Mouse (Mus musculus): ENCODE data around the gene Actb.

Gene Actb

DNA sequence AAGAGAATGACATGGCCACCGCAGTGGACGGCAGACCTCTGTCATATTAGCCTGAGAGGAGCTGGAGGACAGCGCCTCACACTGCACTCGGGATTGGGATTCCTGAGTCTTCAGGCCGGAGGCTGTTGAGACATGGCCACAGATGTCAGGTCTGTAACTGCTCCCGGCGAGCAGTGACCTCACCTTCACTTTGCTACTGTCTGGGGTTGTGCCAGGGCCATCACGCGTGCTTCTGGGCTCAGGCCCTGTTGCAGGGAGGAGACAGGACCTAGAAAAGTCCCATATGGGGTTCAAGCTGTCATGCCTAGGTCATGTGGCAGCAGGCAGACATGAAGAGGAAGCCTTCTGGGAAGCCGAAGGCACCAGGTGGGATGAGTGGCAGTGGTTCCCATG lies 31.0 kb downstream of the Actb start:
- no peak for DNase-seq

DNA sequence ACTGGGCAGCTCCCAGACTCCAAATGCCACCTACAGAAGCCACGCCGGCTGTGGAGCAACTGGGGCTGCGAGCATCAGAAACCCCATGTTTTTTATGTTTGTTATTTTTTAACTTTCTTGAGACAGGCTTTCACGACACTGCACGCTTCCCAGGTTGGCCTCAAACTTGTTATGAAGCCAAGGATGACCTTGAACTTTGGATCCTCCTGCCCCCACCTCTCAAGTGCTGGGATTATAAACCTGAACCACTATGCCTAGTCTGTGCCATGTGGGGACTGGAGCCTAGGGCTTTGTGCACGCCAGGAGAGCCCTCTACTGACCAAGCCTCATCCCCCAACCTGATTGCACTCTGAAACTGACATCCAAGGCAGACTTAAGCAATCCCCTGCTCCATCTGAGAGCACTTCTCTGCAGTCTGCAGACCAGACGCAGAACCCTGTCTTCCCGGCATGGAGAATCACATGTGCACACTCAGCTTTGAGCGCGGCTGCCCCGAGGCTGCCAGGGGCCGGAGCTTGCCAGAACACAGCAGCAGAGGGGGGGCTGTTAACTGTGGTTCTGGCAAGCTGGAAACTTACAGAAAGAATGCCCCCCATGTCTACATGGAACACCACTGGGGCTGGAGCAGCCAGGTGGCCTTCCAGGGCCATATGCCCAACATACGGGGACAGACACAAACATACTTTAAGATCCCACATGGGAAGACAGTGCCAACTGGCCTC lies 31.6 kb downstream of the Actb start:
- peak in 1 of 2 experiments; percentile 15 for DNase-seq

DNA sequence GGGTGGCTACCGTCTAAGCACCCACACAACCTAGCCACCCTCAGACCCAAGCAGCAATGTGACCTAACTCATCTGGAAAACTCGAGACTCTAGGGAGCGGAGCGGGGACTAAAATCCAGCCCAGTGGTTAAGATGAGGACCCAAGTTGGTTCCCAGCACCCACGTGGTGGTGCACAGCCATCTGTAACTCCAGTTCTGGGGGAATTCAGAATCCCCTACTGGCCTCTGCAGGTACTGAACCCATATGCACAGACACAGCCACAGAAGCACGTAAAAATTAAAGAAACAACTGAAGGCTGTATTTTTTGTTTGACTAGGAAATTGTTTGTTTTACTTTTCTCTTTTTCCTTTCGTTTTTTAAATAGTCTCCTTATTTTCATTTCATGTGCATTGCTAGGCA lies 32.8 kb downstream of the Actb start:
- DNase-seq = no peak

DNA sequence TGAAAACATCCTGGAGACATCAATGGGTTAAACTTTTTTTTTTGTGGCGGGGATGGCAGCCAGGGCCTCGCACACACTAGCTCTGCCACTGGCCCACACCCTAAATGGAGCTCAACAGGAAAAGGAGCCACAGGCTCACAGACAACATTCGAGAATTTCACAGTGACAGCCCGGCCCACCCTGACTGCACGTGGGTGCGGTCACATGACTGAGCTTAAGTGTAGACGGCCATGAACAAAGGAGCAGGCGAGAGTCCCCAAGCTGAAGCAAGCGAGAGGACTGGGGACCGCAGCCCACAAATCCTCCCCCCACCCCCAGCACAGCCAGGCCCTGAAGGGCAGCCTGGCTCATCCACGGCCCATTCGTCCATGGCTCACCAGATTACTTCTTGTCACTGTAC lies 34.8 kb downstream of the Actb start:
- DNase-seq = no peak

DNA sequence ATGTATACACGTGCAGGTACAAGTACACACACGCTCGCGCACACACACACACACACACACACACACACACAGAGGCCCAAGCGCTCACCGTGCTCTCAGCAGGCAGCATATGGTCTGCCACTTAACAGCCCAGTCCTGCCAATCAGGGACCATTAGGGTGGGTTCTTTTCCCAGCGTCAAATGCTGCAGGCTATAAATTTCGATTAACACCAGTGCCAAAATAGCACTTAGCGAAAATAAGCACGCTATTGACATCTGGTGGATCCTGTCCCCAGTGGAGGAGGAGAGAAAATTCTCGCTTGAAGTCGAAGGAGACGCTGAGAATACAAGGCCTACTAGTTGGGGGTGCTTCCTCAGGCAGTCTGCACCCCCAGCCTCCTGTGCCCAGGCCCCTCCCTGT lies 37.1 kb downstream of the Actb start:
- no peak for DNase-seq

DNA sequence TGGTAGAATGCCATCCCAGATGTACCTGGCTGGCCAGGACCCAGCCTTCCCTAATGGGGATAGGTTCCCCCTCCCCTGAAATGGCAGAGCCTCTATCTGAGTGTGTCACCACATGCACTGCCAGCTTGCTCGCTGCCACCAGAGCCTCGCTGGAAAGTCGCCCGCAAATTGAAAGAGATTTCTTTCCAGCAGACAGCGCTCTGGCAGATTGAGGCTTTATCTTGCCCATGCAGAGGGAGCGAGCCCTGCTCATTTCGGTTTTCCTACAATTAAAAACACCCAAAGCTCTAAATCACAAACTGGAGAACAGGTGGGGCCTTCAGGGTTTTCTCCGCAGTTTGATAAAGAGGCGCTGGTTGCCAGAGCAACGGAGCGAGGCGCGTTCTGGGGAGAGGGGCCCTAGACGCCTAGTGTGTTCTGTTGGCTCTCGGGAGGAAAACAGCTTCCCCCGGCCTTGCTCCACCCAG lies 48.8 kb downstream of the Actb start:
- no peak for DNase-seq

DNA sequence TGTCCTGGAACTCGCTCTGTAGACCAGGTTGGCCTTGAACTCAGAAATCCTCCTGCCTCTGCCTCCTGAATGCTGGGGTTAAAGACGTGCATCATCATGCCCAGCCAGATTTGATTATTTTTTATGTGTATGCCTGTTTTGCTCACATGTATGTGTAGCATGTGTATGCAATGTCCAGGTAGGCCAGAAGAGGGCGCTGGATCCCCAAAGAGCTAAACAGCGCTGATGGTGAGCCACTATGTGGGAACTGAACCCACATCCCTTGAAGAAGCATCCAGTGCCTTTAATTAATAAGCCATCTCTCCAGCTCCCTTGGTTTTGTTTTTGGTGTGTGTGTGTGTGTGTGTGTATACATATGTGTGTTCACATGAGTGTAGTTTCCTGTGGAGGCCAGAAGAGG lies 50.1 kb downstream of the Actb start:
- DNase-seq = no peak

DNA sequence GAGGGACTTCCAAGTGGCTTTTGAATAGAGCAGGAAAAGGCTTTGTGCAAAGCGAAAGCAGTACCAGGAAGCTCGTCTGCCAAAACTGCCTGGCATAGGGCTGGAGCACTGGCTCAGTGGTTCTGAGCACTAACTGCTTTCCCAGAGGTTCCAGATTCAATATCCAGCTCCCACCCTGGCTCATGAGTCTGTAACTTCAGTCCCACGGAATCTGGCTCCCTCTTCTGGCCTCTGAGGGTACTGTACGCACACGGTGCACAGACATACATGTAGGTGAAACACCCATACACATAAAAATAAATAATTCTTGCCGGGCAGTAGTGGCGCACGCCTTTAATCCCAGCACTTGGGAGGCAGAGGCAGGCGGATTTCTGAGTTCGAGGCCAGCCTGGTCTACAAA lies 51.7 kb downstream of the Actb start:
- peak in 1 of 2 experiments; percentile 56 for DNase-seq

DNA sequence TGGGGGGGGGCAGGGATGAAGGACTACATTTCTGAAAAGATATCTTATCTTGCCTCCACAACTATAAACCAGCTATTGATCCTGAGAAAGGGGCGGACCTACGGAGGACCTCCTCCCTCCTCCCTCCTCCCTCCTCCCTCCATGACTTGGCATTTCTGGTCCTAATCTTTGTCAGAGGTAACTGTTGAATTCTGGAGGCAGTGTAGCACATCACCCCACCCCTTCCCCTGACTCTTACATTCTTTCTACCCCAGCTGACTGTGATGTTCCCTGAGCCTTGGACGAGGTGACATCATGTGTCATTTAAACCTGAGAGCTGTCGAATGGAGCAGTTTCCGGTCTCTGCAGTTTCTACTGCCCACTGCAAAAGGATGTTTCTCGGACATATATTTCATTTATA lies 53.0 kb downstream of the Actb start:
- DNase-seq = no peak
